Mouse (Mus musculus) embryonic stem cell, embryonic (primary cell): ENCODE results near the gene Chkb.

ENCODE experiments used
- CTCF ChIA-PET, 4 experiments: fragments of 300-600 bp in 2 of 4; fragments of 350-600 bp in 2 of 4; sonication (Branson Sonifier 250); formaldehyde crosslinking; loops; one replicate each; lab custom pipeline; 2022; ENCODE audit warnings: inconsistent platforms in 2 of 4; lab: Charles Lee
- POLR2A ChIA-PET, 4 experiments: fragments of 300-600 bp in 2 of 4; fragments of 350-600 bp in 2 of 4; sonication (Branson Sonifier 250); formaldehyde crosslinking; loops; one replicate each; lab custom pipeline; 2022; ENCODE audit warnings: antibody characterized with exemption in 4 of 4, inconsistent platforms in 1 of 4; lab: Charles Lee

Gene Chkb

DNA sequence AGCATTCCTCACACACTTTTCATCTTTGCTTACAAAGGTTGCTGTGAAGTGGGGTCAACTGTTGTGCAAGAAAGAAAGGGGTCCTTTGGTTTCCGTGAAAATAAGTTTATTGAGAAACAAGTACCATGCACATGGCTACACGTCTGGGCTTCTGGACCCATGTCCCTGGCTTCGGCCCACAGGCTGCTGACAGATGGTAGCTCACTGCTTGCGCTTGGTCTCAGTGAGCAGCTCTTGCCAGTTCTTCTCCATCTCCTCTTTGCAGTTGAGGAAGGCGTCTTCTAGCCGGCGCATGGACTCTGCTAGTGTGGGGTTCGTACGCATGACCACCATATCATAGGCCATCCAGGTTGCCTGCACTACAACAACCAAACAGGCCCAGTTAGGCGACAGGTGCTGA, 39.6 kb downstream of the Chkb start:
- ChIA-PET POLR2A (interaction anchor here in 3 of 4 experiments (0.6 to 1.2 kb wide), 5 partner anchors 11 to 182 kb away, joined by 3 to 5 read pairs (median 3); partner anchors contain the start of genes Odf3b (in 1 of the 3) and Sco2 (in 1 of the 3)), CTCF (interaction anchor here in 1 of 4 experiments (1.7 kb wide), 1 partner anchor 16 kb away, joined by 3 read pairs; the partner anchor contains the start of gene Sco2)

DNA sequence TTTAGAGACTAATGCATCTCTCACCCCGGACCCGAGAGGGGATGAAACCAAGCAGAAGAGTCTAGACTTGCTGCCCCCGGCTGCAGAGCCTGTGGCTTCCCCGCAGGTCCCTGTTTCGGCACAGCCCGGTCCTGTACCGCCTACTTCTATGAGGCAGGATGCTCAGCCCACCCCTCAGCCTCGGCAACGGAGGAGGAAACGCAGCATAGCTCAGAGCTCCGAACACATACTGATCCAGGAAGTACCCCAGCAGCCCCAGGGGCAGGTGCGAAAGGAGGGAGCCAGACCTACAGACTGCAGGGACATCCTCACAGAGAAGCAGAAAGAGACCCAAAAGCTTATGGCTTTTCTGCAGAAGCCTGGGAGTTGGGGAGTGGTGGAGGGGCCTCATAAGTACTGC, 42.6 kb downstream of the Chkb start:
- POLR2A ChIA-PET, result interaction anchor here in 3 of 4 experiments (0.8 to 5.6 kb wide), 15 partner anchors 8 to 678 kb away, joined by 3 to 50 read pairs (median 5); partner anchors contain the start of genes Odf3b (in 3 of the 3), C730034F03Rik (in 2 of the 3), Chkb (in 2 of the 3) and Gm44502 (in 2 of the 3)
- CTCF ChIA-PET, result interaction anchor here in 3 of 4 experiments (0.5 to 1.4 kb wide), 6 partner anchors 8 to 112 kb away, joined by 3 to 11 read pairs (median 5); partner anchors contain the start of genes Sco2 (in 2 of the 3), Odf3b (in 1 of the 3) and Shank3 (in 1 of the 3)

DNA sequence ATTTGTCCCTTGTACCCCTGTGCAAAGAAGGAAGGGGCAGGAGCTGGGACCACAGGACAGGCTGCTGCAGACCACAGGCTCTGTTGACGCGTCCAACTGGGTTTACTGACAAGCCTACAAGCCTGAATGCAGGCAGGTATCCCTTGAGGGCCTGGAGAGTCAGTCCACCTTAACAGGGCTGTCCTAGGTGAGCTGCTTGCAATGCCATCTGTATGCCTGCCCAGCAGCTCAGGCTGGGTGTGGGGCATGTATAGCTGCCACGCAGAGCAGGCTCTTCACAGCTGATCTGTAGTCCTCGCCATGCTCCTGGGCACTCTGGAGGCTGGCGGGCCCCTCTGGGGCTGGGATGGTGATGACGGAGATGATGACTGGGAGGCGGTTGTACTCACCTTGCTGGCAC, 45.1 kb downstream of the Chkb start, which contains the start of gene Klhdc7b:
Klhdc7b (plus strand) TSS at position 301 of the 400 bp plus-strand sequence.
- ChIA-PET POLR2A (interaction anchor here in 3 of 4 experiments (0.5 to 5.6 kb wide), 10 partner anchors 8 to 45 kb away, joined by 3 to 50 read pairs (median 6); partner anchors contain the start of genes Cpt1b (in 2 of the 3), Sco2 (in 2 of the 3), Tymp (in 2 of the 3) and C730034F03Rik (in 1 of the 3)), CTCF (interaction anchor here in 1 of 4 experiments (2.5 kb wide), 1 partner anchor 11 kb away, joined by 9 read pairs; the partner anchor contains the start of gene Sco2)

DNA sequence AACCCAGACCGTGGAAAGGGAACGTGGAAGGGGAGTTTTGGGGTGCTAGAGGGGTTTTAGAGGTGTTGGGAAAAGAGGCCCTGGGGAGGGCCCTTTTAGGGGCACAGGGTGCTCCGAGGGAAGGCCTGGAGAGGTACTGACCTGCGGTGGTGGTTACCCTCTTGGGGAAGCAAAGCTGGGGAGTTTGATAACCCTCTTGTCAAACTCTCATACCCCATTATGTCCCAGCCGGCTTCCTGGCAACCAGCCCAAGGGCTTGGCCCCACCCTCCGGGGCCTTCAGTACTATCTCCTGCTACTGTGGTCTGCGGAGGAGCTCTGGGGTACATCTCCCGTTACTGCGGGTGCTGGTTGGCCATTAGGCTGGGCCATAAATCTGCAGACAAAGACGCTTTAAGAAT, 50.3 kb downstream of the Chkb start:
- CTCF ChIA-PET, result interaction anchor here in 3 of 4 experiments (0.5 to 1.4 kb wide), 7 partner anchors 8 to 172 kb away, joined by 3 to 5 read pairs (median 3); partner anchors contain the start of gene Chkb (in 1 of the 3)

DNA sequence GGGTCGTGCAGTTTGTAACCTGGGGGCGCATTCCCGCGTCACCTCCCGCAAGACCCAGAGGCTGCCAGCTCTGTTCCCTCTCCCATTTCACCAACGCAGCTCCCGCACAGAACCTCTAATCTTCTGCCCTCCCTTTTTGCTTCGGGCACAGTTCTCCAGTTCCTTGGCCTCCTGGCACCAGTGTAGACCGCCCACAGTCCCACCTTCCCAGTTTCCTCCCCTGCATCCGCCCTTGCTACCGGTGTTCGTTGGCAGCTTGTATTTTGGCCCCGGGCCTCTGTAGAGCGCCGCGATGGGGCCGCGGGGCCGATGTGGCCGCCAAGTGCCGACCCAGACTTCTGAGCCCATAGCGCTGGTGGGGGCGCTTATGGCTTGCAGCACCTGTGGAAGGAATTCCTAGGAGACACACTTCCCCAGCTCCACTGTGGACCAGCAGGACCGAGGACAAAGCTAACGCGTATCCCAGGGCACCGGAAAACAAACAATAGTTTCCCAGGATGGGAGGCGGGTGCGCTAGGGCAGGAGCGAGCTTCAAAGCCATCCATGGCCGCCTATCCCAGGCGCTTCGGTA, 50.8 kb downstream of the Chkb start, which contains the start of gene Odf3b:
Odf3b (minus strand) TSS at position 452 of the 571 bp plus-strand sequence.
- ChIA-PET POLR2A (interaction anchor here in 3 of 4 experiments (0.6 to 14.1 kb wide), 25 partner anchors 8 to 168 kb away, joined by 3 to 248 read pairs (median 4); partner anchors contain the start of genes Adm2 (in 2 of the 3), C730034F03Rik (in 2 of the 3), Chkb (in 2 of the 3) and Cpt1b (in 2 of the 3)), CTCF (interaction anchor here in 3 of 4 experiments (0.5 to 1.4 kb wide), 6 partner anchors 8 to 172 kb away, joined by 3 to 5 read pairs (median 4); partner anchors contain the start of gene Chkb (in 1 of the 3))

More for the DNA sequence above, 50.3 kb downstream of the Chkb start:
- POLR2A ChIA-PET, result interaction anchor here in 3 of 4 experiments (0.6 to 14.1 kb wide), 24 partner anchors 8 to 203 kb away, joined by 3 to 248 read pairs (median 4); partner anchors contain the start of genes Adm2 (in 2 of the 3), Lmf2 (in 2 of the 3), C730034F03Rik (in 1 of the 3) and Chkb (in 1 of the 3)

DNA sequence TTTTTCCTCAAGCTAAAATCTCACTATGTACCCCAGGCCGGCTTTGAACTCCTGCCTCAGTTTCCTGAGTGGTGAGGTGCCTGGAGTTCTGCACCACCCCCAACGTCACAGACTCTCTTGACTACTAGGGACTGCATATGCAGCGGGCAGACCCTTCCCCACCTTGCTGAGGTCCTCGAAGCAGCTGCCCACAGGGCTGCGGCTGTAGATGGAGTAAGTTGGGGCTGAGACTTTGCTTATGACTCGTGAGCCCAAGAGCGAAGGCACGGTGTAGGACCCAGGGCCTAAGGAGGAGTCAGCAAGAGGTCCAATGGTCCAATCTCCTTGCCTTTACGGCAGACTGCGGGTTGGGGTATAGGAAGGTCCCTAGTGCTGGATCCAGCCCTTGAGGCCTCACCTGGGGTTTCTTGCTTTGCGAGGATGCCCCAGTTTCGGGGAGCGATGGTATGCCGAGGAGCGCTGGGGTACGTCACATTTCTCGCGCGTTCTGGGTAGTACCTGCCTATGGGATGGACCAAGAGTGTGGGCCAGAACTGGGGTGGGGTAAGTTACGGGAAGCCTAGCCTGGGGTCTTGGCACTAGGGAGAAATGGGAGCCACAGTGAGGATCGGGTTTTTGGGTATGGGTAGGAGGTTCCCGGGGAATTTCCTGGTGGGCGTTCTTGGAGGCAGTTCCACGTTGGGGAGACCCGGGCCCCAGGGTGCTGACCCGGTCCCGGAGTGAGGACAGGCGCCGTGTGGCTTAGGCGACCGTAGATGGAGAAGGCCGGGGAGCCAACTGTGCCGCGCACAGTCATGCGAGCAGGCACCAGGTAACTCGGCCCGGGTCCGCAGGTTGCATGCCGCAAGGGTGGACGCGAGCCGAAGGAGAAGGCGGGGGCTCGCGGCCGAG, 51.5 kb downstream of the Chkb start:
- ChIA-PET POLR2A (interaction anchor here in 3 of 4 experiments (0.6 to 14.1 kb wide), 27 partner anchors 7 to 167 kb away, joined by 3 to 248 read pairs (median 5); partner anchors contain the start of genes Adm2 (in 2 of the 3), C730034F03Rik (in 2 of the 3), Chkb (in 2 of the 3) and Cpt1b (in 2 of the 3)), CTCF (interaction anchor here (0.5 to 1.1 kb wide), 6 partner anchors 10 to 229 kb away, joined by 3 to 4 read pairs (median 3); partner anchors contain the start of genes Chkb (in 1 of the 4) and Mapk11 (in 1 of the 4))

DNA sequence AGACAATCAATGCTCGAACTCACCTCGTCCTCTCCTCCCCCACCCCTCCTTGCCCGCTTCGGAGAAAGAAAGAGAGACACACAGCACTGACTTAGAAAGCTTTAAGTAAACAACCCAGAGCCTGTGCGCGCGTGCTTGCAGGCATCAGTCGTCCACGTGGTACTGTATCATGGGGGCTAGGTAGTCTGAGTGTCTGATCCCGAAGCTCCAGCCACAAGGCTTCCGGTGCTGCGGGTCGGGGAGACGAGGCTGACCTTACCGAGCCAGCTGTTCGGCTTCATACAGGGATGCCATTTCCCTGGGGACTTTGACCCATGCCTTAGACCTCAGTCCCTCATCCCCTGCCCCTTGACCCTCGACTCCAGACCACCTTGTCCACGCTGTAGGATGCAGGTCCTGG, 52.3 kb downstream of the Chkb start:
- CTCF ChIA-PET, result interaction anchor here in 1 of 4 experiments (0.6 kb wide), 2 partner anchors 14 to 66 kb away, joined by 3 to 4 read pairs; no protein-coding TSS in a partner anchor
- POLR2A ChIA-PET, result interaction anchor here in 2 of 4 experiments (0.7 to 14.1 kb wide), 16 partner anchors 8 to 239 kb away, joined by 3 to 248 read pairs (median 5); partner anchors contain the start of genes C730034F03Rik (in 2 of the 2), Chkb (in 2 of the 2), Gm44502 (in 2 of the 2) and Arsa (in 1 of the 2)

DNA sequence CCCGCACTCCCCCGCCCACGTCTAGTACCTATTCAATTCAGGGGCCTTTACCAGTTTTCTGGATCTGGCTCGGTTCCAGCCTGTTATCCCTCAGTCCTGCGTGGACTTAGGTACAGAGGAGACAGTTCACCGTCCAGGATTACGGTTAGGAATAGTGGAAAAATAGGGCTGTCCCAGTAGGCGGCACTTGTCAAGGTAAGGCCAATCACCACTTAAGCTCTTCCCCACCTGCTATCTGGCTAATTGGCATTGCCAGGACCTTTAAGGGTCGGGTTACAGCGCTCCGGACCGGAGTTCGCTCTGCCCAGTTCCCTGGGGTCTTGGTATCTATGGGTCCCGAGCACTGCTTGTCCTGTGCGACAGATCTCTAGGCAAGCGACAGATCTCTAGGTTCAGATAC, 52.8 kb downstream of the Chkb start, which contains the start of gene Tymp:
Tymp (minus strand) TSS at position 83 of the 400 bp plus-strand sequence.
- POLR2A ChIA-PET, result interaction anchor here in 3 of 4 experiments (0.6 to 14.1 kb wide), 18 partner anchors 8 to 238 kb away, joined by 3 to 248 read pairs (median 5); partner anchors contain the start of genes C730034F03Rik (in 2 of the 3), Chkb (in 2 of the 3), Gm44502 (in 2 of the 3) and Klhdc7b (in 2 of the 3)
- CTCF ChIA-PET, result interaction anchor here in 1 of 4 experiments (0.6 kb wide), 1 partner anchor 66 kb away, joined by 3 read pairs; no protein-coding TSS in a partner anchor
